Mouse (Mus musculus): ENCODE data around the gene Hspa13.

DNA sequence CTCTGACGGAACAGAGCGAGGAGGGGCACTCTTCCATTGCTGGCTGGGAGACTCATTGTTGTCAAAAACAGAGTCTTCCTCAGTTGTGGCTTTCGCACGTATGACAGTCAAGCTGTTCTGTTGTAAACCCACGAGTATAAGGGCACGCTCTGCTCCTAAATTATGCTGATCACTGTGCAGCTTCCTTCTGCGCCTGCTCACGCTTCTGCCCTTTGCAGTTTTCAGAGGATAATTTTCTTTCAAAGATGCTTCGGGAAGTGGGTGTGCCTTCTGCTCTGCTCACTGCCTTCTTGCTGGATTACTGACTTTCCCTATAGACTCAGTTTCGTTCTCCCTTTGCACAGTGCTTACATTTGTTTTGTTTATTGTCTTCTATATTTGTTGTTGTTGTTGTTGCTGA is 6.3 kb upstream of the Hspa13 start:
- TF ChIP-seq ZC3H11A (IDR thresholded peaks at IDR 0.05; ENCODE audit: borderline replicate concordance, low read depth, low read length) (no peak), MAFK (IDR thresholded peaks at IDR 0.05; ENCODE audit: insufficient read depth, low read depth, low read length) (no peak)

Measured in ES-E14 (cell line).